Mouse (Mus musculus): Measurements from ENCODE around the gene Slc37a3. TPM values are rescaled to one million over a fixed set of nuclear protein-coding genes. Genes with fewer than 3 reads are reported as not detected.
"Not testable (repeated sequence)": the region's sequence is repeated elsewhere in the genome, so short reads cannot be mapped to it uniquely, and the experiment has no call there.

Gene Slc37a3
- 34.8 and 43.1 TPM in 2 replicates for polyA plus RNA-seq (2016; fragmentation: Nextera tagmentation; extraction: Ambion mirVana)

- Histone ChIP-seq H3K4me1 (replicated peaks) (peaks cover 23% of the 10 kb centered on the region), H3K36me3 (peaks cover 14% of the 10 kb centered on the region), H3K4me3 (peak within 1 kb of the TSS; percentile 82), H3K27ac (ENCODE audit: poor library complexity, severe bottlenecking) (no peak within 1 kb of the TSS), H3K9ac (peak within 1 kb of the TSS; percentile 90), H3K4me2 (peak within 1 kb of the TSS; percentile 79), H3K27me3 (replicated peaks) (peaks cover 6% of the 10 kb centered on the region; the same call in 1 of the 2 replicates), H3K9me3 (replicated peaks) (no peaks in the 10 kb centered on the region)
- ATAC-seq (ENCODE audit: insufficient number of reproducible peaks, low FRiP score): peak; percentile 93
- under 1% methylated on average over 43 of the region's 43 CpGs for WGBS
Observed at GRCm38 (mm10) chr6:39377311-39377827, at the start of gene Slc37a3. Gene Slc37a3 (minus strand): TSS chr6:39377675.

GRCm38 (mm10) chr6:39426725-39427124 lies 49.2 kb upstream of the Slc37a3 start:
- 77% methylated on average over 4 of the region's 4 CpGs for WGBS
- Histone ChIP-seq H3K9me3 (replicated peaks) (no peaks in the 10 kb centered on the region), H3K4me3 (no peak overlapping the region), H3K4me2 (no peak overlapping the region), H3K27ac (ENCODE audit: poor library complexity, severe bottlenecking) (no peak overlapping the region), H3K36me3 (no peaks in the 10 kb centered on the region), H3K4me1 (replicated peaks) (no peaks in the 10 kb centered on the region), H3K9ac (no peak overlapping the region), H3K27me3 (replicated peaks) (peaks cover 13% of the 10 kb centered on the region)
- no peak for ATAC-seq (ENCODE audit: insufficient number of reproducible peaks, low FRiP score)

GRCm38 (mm10) chr6:39425181-39425580 lies 47.7 kb upstream of the Slc37a3 start:
- no peak overlapping the region for H3K9ac ChIP-seq
- no peaks in the 10 kb centered on the region for H3K36me3 ChIP-seq
- H3K27ac ChIP-seq (ENCODE audit: poor library complexity, severe bottlenecking): no peak overlapping the region
- ATAC-seq (ENCODE audit: insufficient number of reproducible peaks, low FRiP score): no peak
- peaks cover 22% of the 10 kb centered on the region for H3K27me3 ChIP-seq (replicated peaks)
- WGBS: 56% methylated on average over 2 of the region's 2 CpGs
- H3K9me3 ChIP-seq (replicated peaks): no peaks in the 10 kb centered on the region
- H3K4me3 ChIP-seq: no peak overlapping the region
- H3K4me1 ChIP-seq (replicated peaks): no peaks in the 10 kb centered on the region
- no peak overlapping the region for H3K4me2 ChIP-seq

GRCm38 (mm10) chr6:39423686-39424085 lies 46.2 kb upstream of the Slc37a3 start:
- Histone ChIP-seq H3K27me3 (replicated peaks) (peaks cover 22% of the 10 kb centered on the region), H3K4me1 (replicated peaks) (0 out of 2 replicates have a peak, but pooled peaks cover 7% of the 10 kb centered on the region), H3K27ac (ENCODE audit: poor library complexity, severe bottlenecking) (no peak overlapping the region), H3K9me3 (replicated peaks) (no peaks in the 10 kb centered on the region), H3K4me3 (no peak overlapping the region), H3K4me2 (no peak overlapping the region), H3K36me3 (no peaks in the 10 kb centered on the region), H3K9ac (no peak overlapping the region)
- ATAC-seq (ENCODE audit: insufficient number of reproducible peaks, low FRiP score): no peak
- 78% methylated on average over 7 of the region's 7 CpGs for WGBS

- ATAC-seq (ENCODE audit: insufficient number of reproducible peaks, low FRiP score): no peak
- H3K9ac ChIP-seq: no peak overlapping the region
- WGBS: 53% methylated on average over 6 of the region's 6 CpGs
- no peak overlapping the region for H3K4me3 ChIP-seq
- H3K27ac ChIP-seq (ENCODE audit: poor library complexity, severe bottlenecking): no peak overlapping the region
- H3K4me2 ChIP-seq: no peak overlapping the region
- 0 out of 2 replicates have a peak, but pooled peaks cover 7% of the 10 kb centered on the region for H3K4me1 ChIP-seq (replicated peaks)
- no peaks in the 10 kb centered on the region for H3K9me3 ChIP-seq (replicated peaks)
- peaks cover 25% of the 10 kb centered on the region for H3K27me3 ChIP-seq (replicated peaks)
- no peaks in the 10 kb centered on the region for H3K36me3 ChIP-seq
Observed at GRCm38 (mm10) chr6:39423130-39423551, 45.7 kb upstream of the Slc37a3 start.

- Histone ChIP-seq H3K27ac (ENCODE audit: poor library complexity, severe bottlenecking) (no peak overlapping the region), H3K4me3 (peak overlapping the region; percentile 99; the same call in 1 of the 2 replicates), H3K4me1 (replicated peaks) (0 out of 2 replicates have a peak, but pooled peaks cover 7% of the 10 kb centered on the region), H3K9me3 (replicated peaks) (no peaks in the 10 kb centered on the region), H3K4me2 (0 out of 2 replicates have a peak overlapping the region, but pooled peaks have one; percentile 85), H3K36me3 (no peaks in the 10 kb centered on the region), H3K9ac (no peak overlapping the region), H3K27me3 (replicated peaks) (peaks cover 35% of the 10 kb centered on the region)
- ATAC-seq (ENCODE audit: insufficient number of reproducible peaks, low FRiP score): no peak
- 34% methylated on average over 4 of the region's 4 CpGs for WGBS
Observed at GRCm38 (mm10) chr6:39420867-39421266, 43.4 kb upstream of the Slc37a3 start.

- H3K27me3 ChIP-seq (replicated peaks): peaks cover 35% of the 10 kb centered on the region
Observed at GRCm38 (mm10) chr6:39419851-39420721, 42.6 kb upstream of the Slc37a3 start, which contains the start of gene Mkrn1. Gene Mkrn1 (minus strand): TSS chr6:39420462.

GRCm38 (mm10) chr6:39419386-39419850 lies 41.9 kb upstream of the Slc37a3 start:
- Histone ChIP-seq H3K4me1 (replicated peaks) (0 out of 2 replicates have a peak, but pooled peaks cover 7% of the 10 kb centered on the region), H3K36me3 (no peaks in the 10 kb centered on the region), H3K4me2 (peak overlapping the region; percentile 85), H3K27me3 (replicated peaks) (peaks cover 35% of the 10 kb centered on the region), H3K9me3 (replicated peaks) (no peaks in the 10 kb centered on the region), H3K27ac (ENCODE audit: poor library complexity, severe bottlenecking) (peak overlapping the region; percentile 72; the same call in 1 of the 2 replicates), H3K9ac (peak overlapping the region; percentile 81), H3K4me3 (peak overlapping the region; percentile 99)
- 0 out of 2 replicates have a peak, but pooled peaks have one; percentile 1 for ATAC-seq (ENCODE audit: insufficient number of reproducible peaks, low FRiP score)
- WGBS: under 1% methylated on average over 38 of the region's 43 CpGs

More at GRCm38 (mm10) chr6:39419851-39420721, 42.6 kb upstream of the Slc37a3 start, which contains the start of gene Mkrn1:
- Histone ChIP-seq H3K9me3 (replicated peaks) (no peaks in the 10 kb centered on the region), H3K9ac (peak within 1 kb of the TSS; percentile 81), H3K36me3 (no peaks in the 10 kb centered on the region), H3K4me1 (replicated peaks) (0 out of 2 replicates have a peak, but pooled peaks cover 7% of the 10 kb centered on the region), H3K4me3 (peak within 1 kb of the TSS; percentile 99), H3K4me2 (peak within 1 kb of the TSS; percentile 85), H3K27ac (ENCODE audit: poor library complexity, severe bottlenecking) (peak within 1 kb of the TSS; percentile 72)
- peak; percentile 93 for ATAC-seq (ENCODE audit: insufficient number of reproducible peaks, low FRiP score)
- 0% methylated on average over 82 of the region's 82 CpGs for WGBS

GRCm38 (mm10) chr6:39416654-39417053 lies 39.2 kb upstream of the Slc37a3 start:
- H3K9me3 ChIP-seq (replicated peaks); H3K4me2 ChIP-seq; H3K27ac ChIP-seq (ENCODE audit: poor library complexity, severe bottlenecking); H3K4me3 ChIP-seq; H3K4me1 ChIP-seq (replicated peaks); H3K9ac ChIP-seq; H3K36me3 ChIP-seq; ATAC-seq (ENCODE audit: insufficient number of reproducible peaks, low FRiP score): not testable (repeated sequence)
- peaks cover 21% of the 10 kb centered on the region for H3K27me3 ChIP-seq (replicated peaks)

GRCm38 (mm10) chr6:39415762-39416161 lies 38.3 kb upstream of the Slc37a3 start:
- H3K4me1 ChIP-seq (replicated peaks): 0 out of 2 replicates have a peak, but pooled peaks cover 7% of the 10 kb centered on the region
- H3K36me3 ChIP-seq: no peaks in the 10 kb centered on the region
- H3K4me2 ChIP-seq: no peak overlapping the region
- H3K4me3 ChIP-seq: no peak overlapping the region
- no peaks in the 10 kb centered on the region for H3K9me3 ChIP-seq (replicated peaks)
- WGBS: 47% methylated on average over 3 of the region's 5 CpGs
- no peak overlapping the region for H3K27ac ChIP-seq (ENCODE audit: poor library complexity, severe bottlenecking)
- no peak overlapping the region for H3K9ac ChIP-seq
- ATAC-seq (ENCODE audit: insufficient number of reproducible peaks, low FRiP score): no peak
- H3K27me3 ChIP-seq (replicated peaks): peaks cover 13% of the 10 kb centered on the region; the same call in 1 of the 2 replicates

GRCm38 (mm10) chr6:39414106-39414505 lies 36.6 kb upstream of the Slc37a3 start:
- Histone ChIP-seq H3K27me3 (replicated peaks) (peaks cover 13% of the 10 kb centered on the region; the same call in 1 of the 2 replicates), H3K27ac (ENCODE audit: poor library complexity, severe bottlenecking) (no peak overlapping the region), H3K9ac (no peak overlapping the region), H3K9me3 (replicated peaks) (no peaks in the 10 kb centered on the region), H3K4me2 (no peak overlapping the region), H3K4me3 (no peak overlapping the region), H3K36me3 (peaks cover 2% of the 10 kb centered on the region; the same call in 1 of the 2 replicates), H3K4me1 (replicated peaks) (0 out of 2 replicates have a peak, but pooled peaks cover 3% of the 10 kb centered on the region)
- no peak for ATAC-seq (ENCODE audit: insufficient number of reproducible peaks, low FRiP score)
- 92% methylated on average over 1 of the region's 1 CpGs for WGBS
